Mouse (Mus musculus) adrenal gland, postnatal 4 days (tissue): Measurements from ENCODE around the gene Epb41. TPM values are rescaled to one million over a fixed set of nuclear protein-coding genes. Genes with fewer than 3 reads are reported as not detected.

Experiments used
- DNase-seq, 2 experiments: peaks; one replicate each; pipeline ENCODE4 v3.0.0; 2021 to 2022; ENCODE audit warnings: low spot score in 2 of 2, mixed read lengths in 2 of 2
- total RNA-seq, 2 experiments: library from RNA; stranded (reverse); gene quantifications; 2 replicates each; pipeline ENCODE4 v1.2.3; 2021

Gene Epb41
- total RNA-seq, 2 experiments from 2014 or later = 67.2 to 91.2 TPM

DNA sequence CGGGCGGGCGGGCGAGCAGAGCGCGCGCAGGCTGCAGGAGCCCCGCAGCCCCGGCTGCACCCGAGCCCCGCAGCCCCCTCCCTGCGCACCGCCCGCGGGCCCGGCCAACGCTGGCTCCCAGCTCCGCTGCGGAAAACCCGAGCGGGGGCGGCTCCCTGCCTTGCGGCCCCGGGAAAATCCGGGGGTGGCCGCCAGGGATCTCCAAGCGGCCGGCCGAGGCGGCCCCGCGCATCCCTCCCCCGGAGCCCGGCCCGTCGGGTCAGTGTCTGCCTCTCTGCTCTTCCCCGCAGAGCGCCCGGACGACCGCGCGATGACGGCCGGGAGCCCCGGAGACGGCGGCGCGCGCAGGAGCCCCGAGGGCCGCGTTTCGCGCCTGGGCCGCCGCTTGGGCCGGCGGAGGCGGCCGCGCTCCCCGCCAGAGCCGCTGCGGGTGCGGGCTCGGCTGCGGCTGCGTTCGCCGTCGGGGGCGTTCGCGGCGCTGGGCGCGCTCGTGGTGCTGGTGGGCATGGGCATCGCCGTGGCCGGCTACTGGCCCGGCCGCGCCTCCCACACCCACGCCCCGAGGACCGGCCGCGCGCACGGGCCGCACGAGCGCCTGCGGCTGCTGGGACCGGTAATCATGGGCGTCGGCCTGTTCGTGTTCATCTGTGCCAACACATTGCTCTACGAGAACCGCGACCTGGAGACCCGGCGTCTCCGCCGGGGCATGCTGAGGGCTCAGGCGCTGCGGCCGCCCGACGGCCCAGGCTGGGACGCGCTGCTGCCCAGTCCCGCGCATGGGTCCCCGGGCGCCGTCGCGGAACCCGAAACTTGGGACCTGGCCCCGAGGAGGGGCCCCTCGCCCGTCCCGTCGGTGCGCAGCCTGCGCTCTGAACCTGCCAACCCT, 153.4 kb downstream of the Epb41 start, which contains the start of gene Tmem200b:
Gene Tmem200b, plus strand, starts transcription at position 311 of the 886 bp plus-strand sequence.
- no peak for DNase-seq

DNA sequence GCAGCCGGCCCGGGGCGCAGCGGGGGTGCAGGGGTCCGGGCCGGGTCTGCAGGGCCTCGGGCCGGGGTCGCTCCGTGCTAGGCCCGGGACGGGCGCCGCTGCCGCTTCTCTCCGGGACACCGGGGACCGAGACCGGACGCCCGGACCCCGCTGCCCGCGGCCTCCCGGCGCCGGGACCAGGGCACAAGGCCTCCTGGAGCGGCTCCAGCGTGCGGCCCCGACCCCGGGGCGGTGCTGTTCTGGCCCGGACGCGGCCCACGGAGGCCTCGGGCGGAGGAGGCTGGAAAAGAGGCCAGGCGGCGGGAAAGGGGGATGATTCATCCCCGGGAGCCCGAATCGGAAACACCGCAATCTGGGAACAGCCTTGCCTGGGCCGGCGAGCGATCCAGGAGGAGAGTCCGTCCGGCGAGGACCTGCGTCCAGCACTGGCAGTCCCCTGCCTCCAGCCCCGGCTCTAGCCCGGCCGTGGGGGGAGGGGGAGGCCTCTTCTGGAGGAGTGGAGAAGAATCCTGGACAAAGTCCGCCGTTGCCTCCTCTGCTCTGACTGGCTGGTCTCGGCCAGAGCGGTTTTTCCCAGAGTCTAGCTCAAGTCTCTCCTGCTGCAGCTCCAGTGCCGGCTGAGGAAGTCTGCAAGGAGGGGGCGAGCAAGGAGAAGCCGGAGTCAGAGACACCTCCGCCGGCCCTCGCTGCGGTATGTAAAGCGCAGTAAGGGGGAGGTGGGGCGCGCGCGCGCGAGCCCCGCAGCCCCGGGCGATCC, 154.3 kb downstream of the Epb41 start:
- DNase-seq = no peak

DNA sequence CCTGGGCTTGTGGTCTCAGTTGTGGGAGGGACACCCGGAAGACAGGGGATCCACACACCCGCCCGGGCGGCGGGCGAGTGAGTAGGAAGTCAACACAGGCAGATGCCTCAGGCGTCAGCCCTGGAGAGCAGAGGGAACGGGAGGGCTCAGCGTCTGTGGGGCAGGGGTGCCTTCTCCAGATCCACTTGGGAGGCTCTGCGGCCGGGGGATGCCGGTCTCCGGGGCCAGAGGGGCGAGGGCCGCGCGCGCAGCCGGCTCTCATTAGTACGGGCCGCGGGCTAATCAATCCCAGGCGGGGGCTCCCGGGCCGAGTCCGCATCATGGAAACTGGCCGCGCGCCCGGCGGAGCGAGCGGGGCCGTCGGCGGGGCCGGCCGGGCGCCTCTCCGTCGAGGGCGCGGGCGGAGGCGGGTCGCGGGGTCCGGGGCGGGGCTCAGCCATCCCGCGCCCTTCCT, 155.0 kb downstream of the Epb41 start:
- no peak for DNase-seq

DNA sequence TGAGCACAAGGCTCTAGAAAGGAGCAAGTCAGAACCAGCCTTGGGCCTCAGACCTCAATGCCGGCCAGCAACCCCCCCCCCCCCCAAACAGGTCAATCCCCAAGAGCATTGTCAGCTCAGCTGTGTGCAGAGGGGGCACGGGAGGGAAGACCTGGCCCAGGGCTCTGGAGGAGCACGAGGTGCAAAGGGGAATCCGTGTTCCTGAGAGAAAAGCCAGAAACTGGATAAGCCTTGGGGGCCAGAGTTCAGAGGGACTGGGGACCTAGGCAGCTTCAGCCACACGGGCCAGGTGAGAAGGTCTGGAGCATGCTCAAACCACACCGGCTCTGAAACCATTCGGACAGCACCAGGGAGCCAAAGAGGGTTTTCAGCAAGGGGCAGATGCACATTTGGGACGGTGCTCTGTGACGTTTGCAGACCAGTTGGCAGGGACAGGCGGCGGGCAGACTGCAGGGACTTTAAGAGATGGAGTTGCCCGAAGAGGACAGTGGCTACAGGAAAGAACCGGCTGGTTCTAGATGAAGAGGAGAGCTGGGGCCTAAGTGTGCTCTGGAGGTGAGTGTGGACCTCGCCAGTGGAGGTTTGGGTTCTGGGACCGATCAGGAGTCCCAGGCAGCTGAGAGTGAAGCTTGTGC, 155.5 kb downstream of the Epb41 start:
- no peak for DNase-seq

DNA sequence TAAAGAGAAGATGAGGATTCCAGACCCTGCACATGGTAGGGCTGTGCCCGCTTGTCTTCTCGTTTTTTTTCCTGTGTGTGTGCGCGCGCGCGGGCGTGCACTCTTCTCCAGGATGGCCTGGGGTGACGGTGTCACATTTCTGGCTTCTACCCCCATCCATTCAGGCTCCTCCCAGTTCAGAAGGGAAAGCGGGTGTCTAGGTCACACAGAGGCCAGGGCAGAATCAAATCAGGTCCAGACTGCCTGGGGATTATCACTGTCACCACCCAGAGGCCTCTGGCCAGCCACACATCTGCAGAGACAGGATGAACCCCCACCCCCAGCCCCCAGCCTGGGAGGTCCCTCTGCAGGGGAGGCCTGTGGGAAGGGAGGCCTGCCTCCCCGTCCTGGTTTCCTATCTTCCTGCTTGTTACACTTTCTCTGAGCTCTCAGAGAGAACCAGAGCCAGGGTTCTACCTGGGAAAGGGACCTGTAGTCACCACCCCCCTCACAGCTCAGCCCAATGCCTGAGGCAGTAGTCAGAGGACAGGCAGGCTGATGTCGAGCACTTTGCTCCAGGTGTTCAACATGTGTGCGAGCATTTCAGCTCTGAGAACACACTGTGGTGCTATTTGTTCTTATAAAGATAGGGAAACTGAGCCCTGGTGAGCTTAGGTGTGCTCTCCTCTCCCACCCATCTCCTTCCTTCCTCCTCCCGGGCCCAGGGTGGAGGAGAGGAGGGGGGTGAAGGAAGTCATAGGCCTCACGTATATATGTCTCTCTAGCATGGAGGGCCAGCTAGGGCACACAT, 156.2 kb downstream of the Epb41 start:
- DNase-seq = no peak

DNA sequence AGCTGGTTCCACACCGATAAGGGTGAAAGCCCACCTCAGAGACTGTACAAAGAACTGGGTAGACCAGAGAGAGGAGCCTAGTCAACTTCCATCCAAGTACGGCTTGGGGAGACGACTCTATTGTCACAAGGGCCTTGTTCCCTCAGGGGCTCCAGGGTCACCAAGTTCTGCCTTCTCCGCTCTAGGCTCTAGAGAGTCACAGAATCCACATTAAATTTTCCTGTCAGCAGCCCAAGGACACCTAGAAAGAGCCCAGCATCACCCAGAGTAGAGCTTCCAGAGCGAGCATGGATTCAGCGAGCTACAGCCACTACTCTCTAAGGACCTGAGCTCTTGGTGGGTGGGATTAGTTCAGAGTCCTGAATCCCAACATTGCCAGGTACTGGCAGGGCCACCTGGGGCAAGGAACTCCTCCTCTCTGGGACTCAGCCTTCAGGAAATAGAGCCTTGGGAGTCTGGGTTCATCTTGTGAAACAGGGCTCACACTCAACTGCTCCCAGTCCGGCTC, 157.0 kb downstream of the Epb41 start:
- no peak for DNase-seq

DNA sequence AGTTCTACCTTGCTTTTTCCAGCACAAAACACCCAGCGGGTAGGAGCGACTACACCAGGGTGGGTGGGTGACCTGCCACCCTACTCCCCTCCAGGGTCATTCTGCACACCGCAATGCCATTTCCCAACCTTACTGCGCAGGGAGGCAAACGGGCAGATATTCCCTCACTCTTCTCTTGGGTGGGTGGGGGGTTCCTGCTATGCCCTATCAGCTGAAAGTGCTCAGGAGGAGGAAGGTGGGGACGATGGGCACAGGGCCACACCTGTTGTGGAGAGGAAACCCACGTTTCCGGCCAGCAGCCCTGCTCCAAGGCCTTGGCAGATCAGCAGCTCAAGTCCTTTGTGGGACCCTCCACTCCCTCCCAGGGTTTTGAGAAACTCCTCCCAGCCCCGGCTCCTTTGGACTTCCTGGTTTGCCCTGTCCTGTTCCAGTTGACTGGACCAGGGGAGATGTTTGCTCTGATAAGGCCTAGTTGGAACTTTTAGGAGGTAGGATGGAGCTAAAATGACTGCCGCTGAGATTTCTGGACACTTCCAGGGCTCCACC, 158.0 kb downstream of the Epb41 start:
- DNase-seq = no peak

DNA sequence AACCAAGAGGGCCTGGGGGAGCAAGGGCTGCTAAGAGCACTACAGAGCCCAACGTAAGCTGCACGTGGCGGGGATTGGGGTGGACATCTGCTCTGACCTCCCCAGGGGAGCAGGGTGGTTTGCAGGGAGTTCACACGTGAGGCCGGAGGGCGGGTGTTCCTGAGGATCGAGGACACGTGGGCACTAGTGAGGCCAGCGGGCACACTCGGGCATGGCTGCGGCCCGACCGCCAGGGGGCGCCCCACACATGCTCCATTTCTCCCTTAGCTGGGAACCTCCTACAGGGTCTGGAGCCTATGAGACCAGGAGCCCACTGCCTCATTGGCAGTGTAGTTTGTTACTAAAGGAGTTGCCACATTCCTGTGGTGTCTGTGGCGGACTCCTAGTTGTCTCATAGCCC, 158.7 kb downstream of the Epb41 start:
- peak; percentile 67 to 69 for DNase-seq

DNA sequence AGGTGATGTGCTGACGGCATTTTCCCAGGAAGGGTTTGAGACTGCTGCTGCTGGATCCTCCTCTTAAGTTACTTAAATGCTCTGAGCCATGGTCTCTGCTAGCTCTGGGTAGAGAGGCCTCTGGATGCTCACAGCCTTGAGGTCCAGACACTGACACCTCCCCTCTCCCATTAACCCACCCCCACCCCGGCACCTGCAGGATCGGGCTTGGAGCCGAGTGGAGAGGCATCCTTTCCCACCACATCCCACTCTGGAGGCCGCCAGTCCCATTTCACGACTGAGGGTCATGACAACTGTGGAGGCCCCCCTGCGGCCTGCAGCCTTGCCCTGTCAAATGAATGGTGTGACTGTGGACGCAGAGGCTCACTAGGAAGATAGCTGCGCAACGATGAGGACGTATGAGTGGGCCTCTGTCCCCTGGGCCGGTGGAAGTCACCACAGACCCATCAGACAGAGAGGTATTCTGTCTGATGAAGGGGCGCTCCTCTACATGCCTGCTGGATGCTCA, 159.2 kb downstream of the Epb41 start:
- no peak for DNase-seq

DNA sequence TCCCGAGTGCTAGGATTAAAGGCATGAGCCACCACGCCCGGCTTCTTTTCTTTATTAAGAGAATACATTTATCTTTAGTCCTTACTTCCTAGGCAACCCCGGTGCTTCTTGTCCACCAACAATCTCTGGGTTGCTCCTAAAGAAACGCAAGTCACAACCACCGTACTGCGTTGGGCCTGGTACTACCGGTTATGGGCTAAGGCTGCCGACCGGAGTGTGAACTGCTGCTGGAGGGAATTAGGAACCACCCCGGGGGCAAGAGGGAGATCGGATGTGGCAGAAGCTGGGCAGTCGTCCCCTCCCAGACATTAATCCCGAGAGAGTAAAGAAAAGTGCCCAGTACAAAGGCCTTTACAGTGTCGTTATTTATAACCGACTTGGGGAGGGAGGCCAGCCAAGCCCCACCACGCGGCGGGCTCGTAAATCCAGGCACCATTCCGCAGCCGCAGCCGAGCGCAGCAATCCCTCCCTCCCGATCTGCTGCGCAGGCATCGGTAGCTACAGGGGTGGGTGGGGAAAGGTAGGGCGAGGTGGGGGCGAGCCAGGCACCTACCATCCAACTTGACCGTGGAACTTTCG, 160.1 kb downstream of the Epb41 start:
- DNase-seq = no peak

DNA sequence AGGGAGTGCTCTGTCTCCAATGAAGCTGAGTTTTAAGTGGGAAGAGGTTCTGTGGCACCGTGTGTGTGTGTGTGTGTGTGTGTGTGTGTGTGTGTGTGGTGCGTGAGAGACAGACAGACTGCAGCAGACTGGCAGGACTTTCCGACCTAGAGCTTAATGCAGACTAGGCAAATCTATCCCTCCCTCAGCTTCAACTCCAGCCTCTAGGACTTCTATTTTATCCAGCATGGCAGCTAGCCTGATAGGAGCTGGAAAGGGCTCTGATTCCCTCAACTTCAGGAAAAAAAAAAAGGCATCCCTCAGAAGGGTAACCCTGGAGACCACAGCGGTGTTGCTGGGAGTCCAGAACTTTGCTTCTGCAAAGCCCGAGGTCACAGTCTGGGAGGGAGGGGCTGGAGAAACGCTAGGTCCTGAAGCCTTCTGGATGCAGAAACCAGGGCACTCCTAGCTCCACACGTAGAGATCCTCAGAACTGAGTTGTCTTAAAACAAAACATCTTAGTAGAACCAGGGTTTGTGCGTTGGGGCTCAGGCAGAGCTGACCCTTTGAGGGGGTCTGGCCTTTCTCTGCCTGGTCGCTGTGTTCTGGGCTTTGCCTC, 161.0 kb downstream of the Epb41 start:
- DNase-seq = no peak

DNA sequence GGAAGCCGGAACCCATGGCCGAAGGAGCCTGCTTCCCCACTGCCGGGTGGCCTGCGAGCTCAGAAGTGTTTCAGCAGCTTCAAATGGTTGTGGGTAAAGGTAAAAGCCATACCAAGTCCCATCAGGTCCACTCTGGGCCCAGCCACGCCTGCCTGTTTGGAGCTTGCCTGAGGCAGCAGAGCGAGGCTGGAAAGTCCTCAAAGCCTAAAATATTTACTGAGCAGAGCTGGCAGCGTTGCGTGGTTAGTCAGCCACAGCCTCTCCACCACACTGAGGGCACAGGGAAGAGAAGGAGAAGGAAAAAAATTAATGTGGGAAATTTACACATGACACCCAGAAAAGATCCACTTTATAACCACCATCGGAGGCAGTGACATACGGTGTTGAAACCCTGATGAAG, 161.6 kb downstream of the Epb41 start:
- no peak for DNase-seq

DNA sequence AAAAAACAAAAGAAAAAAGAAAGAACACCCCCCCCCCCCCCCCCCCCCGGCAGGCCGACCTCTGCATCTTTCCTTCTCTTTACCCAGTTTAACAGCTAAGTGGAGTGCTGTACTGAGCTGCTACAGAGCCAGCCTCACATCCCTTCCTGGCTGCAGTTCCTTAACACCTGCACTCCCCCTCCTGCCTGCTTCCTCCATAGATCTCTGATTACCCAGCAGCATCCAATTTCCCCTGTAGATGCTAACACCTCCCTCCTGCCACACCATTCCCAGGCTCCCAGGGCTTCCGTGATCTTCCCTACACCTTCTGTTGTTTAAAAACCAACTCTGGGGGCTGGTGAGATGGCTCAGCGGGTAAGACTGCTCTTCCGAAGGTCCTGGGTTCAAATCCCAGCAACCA, 163.6 kb downstream of the Epb41 start:
- no peak for DNase-seq

DNA sequence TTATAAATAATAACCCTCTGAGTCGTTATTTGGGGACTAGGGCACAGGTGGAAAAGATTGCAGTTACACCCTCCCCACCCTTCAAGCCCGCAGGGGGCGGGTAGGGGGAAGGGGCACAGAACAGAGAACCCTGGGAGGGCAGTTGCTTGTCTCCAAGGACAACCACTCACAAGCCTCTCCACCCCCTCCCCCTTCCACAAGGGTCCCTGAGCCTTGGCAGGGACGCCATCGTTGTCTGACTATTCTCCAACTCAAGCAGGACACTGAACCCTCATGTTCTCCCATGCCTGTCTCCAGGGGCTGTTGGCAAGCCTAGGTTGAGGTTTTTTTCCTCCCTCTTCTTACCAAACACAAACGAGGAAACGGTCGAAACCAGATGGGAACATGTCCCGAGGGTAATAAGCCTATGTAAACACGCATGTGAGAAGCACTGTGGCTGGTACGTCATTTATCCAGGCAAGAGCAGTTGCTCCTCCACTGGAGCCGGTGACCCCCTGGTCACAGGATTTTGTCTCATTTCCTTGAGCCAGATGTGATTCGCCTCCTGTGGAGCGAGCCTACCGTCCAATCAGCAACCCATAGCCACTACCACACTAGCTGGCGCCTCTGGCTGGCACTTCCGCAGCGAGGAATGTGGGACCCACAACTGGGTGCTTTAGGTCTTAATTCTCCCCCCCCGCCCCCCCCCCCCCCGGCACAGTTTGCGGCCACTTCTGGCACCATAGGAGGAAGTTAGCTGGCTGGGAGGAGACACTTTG, 164.7 kb downstream of the Epb41 start:
- no peak for DNase-seq

DNA sequence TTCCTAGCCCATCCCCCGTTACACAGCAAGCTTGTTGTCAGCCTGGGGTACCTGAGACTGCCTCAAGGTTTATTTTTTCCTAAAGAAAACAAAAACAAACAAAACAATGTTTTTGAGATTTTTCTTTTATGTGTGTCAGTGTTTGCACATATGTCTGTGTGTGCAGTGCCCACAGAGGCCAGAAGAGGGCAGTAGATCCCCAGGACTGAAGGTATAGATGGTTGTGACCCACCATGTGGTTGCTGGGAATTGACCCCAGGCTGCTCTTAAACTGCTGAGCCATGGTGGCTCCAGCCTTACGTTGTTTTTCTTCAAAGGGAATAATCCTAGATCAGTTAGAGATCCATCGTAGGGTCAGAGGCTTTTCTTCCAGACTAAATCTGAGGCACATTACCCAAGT, 167.2 kb downstream of the Epb41 start:
- no peak for DNase-seq

DNA sequence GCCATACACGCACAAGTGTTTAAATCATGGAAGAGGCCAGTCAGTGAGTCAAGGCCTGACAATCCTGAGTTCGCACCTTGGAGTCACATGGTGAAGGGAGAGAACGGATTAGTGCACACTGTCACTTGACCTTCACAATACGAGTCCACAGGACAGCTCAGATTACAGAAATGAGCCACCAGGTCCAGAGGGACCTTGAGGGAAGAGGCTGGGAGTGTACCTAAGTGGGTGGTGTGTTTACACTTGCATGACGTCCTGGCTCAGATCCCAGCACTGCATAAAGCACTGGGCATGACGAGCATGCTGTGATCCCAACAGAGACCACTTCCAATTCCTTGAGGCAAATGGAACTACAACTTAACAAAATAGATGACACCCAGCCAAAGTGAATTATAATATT, 168.7 kb downstream of the Epb41 start:
- no peak for DNase-seq

DNA sequence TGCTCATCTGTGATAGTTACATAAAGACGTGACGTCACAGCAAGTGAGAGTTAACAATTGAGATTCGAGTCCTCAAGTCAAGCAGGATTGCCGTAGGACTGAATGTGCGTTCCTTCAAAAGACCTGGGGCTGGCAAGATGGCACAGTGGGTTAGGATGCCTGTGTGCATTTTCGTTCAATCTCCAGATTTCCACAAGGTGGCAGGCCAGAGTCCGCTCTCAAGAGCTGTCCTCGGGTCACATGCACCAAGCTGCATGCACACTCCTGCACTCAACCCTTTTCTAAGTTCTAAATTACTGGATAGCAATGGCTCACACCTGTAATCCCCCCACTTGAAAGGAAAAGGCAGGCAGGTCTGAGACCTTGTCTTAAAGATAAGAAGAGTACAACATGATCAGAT, 170.6 kb downstream of the Epb41 start:
- no peak for DNase-seq

DNA sequence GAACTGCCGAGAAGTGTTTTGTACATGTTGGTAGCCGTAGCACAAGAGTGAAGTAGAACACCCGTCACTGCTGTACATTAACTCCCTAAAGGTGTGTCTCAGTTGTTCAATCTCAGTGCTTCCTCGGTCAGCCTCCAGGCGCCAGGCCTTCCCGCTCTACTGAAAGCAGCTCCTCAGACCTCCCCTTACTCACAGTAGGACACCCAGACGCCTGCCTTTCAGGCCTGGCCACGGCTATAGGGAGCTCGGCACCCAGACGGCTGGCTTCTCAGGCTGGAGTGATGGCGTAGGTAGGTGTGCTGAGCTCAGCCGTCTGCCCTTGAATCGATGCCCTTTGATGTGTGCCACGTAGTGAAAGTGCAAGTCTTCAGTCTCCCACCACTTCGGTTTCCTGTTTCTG, 174.0 kb downstream of the Epb41 start:
- no peak for DNase-seq

DNA sequence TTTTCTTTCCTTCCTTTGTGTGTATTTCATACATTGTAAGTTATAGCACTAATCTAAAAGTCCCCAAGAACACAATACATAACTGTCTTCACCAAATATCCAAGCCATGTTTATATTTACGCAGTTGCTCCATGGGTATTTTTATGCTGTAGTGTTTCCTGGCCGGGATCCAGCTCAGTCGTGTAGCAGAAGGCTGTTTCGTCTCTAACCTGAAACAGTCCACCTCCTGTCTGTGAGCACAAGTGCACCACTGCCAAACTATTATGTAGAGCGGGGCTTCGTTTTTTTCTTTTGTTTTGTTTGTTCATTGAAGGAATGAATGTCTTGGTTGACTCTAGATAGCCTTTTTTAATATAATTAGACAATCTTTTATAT, 176.0 kb downstream of the Epb41 start:
- DNase-seq = no peak
